ENCODE assay signal across 7 mouse cellular contexts in the genomic region with DNA sequence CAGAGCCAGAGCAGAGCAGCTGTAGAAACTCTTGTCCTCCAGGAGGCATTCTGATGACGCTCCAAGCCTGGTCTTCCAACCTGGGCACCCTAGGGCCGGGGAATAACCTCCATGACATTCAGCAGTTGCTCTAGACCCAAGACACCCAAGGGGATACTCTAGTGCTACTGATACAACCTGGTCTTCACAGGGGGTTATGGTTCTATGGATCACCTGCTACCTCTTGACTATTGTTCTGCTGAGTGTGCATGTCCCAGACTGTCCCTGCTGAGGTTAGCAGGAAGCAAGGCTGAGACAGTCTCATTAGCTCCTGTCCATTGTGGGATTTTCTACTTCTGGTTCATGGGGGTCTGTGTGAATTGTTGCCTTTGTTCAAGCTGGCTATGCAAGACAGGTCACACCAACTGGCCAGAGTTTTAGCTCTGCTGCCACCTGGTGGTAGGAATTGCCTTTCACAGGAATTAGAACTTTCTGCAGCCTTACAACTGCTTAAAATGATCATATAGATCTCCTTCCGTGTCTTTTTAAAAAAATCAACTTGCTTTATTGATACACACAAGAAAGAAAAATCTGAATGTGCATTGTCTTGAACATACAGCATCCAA. TPM values are rescaled to one million over a fixed set of nuclear protein-coding genes. Genes with fewer than 3 reads are reported as not detected.
DNase-seq lines count a peak whose midpoint lies in the region; ATAC-seq lines count a peak whose summit lies in the region.

No protein-coding gene starts in this region.

- H3K4me1 ChIP-seq in intestine, embryonic 14.5 days (replicated peaks; ENCODE audit: control insufficient read depth, insufficient read depth, low read length): no peaks in the 10 kb centered on the region
- no peaks in the 10 kb centered on the region for H3K4me1 ChIP-seq in midbrain, embryonic 11.5 days (ENCODE audit: control insufficient read depth, insufficient read depth, low read length)

- H3K27ac ChIP-seq in intestine, embryonic 14.5 days (ENCODE audit: low read depth): no peak overlapping the region
- no peak overlapping the region for H3K27ac ChIP-seq in midbrain, embryonic 11.5 days (ENCODE audit: low read depth, low read length)

- H3K9ac ChIP-seq in intestine, embryonic 14.5 days (ENCODE audit: low read length): no peak overlapping the region
- H3K9ac ChIP-seq in midbrain, embryonic 11.5 days (ENCODE audit: low read length): no peak overlapping the region

- H3K9me3 ChIP-seq in intestine, embryonic 14.5 days (ENCODE audit: control insufficient read depth, low read length): no peaks in the 10 kb centered on the region
- H3K9me3 ChIP-seq in midbrain, embryonic 11.5 days (ENCODE audit: control insufficient read depth, low read length): no peaks in the 10 kb centered on the region

- 54% methylated on average over 3 of the region's 3 CpGs for WGBS in intestine, embryonic 14.5 days
- 50% methylated on average over 3 of the region's 3 CpGs for WGBS in midbrain, embryonic 11.5 days

- H3K36me3 ChIP-seq in intestine, embryonic 14.5 days (ENCODE audit: control insufficient read depth, insufficient read depth, low read length): no peaks in the 10 kb centered on the region
- H3K36me3 ChIP-seq in midbrain, embryonic 11.5 days (ENCODE audit: control insufficient read depth, insufficient read depth, low read length): no peaks in the 10 kb centered on the region

- ATAC-seq in intestine, embryonic 14.5 days (replicated peaks; ENCODE audit: low FRiP score, low TSS enrichment, low read depth): peak; percentile 72
- peak; percentile 88 for ATAC-seq in midbrain, embryonic 11.5 days (ENCODE audit: low FRiP score)

- no peaks in the 10 kb centered on the region for H3K27me3 ChIP-seq in intestine, embryonic 14.5 days (replicated peaks; ENCODE audit: control insufficient read depth, insufficient read depth, low read length)
- H3K27me3 ChIP-seq in midbrain, embryonic 11.5 days (ENCODE audit: control insufficient read depth, insufficient read depth, low read length): no peaks in the 10 kb centered on the region

- no peak overlapping the region for H3K4me3 ChIP-seq in intestine, embryonic 14.5 days (ENCODE audit: low read depth, low read length)
- no peak overlapping the region for H3K4me3 ChIP-seq in midbrain, embryonic 11.5 days (ENCODE audit: low read depth, low read length)

- peak; percentile 31 for DNase-seq in WW6 (ENCODE audit: low read depth, low spot score)
- DNase-seq in cerebellum, adult 18-20 months: peak; percentile 73 to 82
- peak; percentile 85 for DNase-seq in forelimb bud, embryonic 11.5 days (ENCODE audit: low read depth, low spot score)
- peak; percentile 93 for DNase-seq in intestine, embryonic 14.5 days (ENCODE audit: low spot score)
- peak; percentile 36 to 46 for DNase-seq in left cerebral cortex, adult 8-10 months (ENCODE audit: low spot score in 2 of 2)
- DNase-seq in midbrain, embryonic 11.5 days (ENCODE audit: low spot score, missing footprints): peak; percentile 98
- peak; percentile 26 for DNase-seq in spleen, adult 12 weeks (ENCODE audit: low spot score)

- H3K4me2 ChIP-seq in intestine, embryonic 14.5 days (ENCODE audit: low read length): no peak overlapping the region
- H3K4me2 ChIP-seq in midbrain, embryonic 11.5 days: no peak overlapping the region

RNA-seq across cellular contexts. Expression of gene Tmed3, which starts 30.8 kb away (rescaled TPM):
- polyA plus RNA-seq in intestine, embryonic 14.5 days (2014; fragmentation: Nextera tagmentation; extraction: Ambion mirVana): 97.0 and 104 TPM in 2 replicates
- 10 to 100 TPM; 27.6 to 37.8 (median 33.4) TPM for total RNA-seq in left cerebral cortex, adult 8-10 months (2022)
- 44.3 and 44.5 TPM in 2 replicates for polyA plus RNA-seq in midbrain, embryonic 11.5 days (2014; fragmentation: Nextera tagmentation; extraction: Ambion mirVana)

RNA-seq across cellular contexts. Expression of gene Minar1, which starts 51.2 kb away (rescaled TPM):
- polyA plus RNA-seq in intestine, embryonic 14.5 days (2014; fragmentation: Nextera tagmentation; extraction: Ambion mirVana): 0.12 and 0.15 TPM in 2 replicates
- 1 to 10 TPM; 7.6 to 8.0 (median 7.9) TPM for total RNA-seq in left cerebral cortex, adult 8-10 months (2022)
- 0.01 and 0.12 TPM in 2 replicates for polyA plus RNA-seq in midbrain, embryonic 11.5 days (2014; fragmentation: Nextera tagmentation; extraction: Ambion mirVana)

Comparison
In these comparisons a context has a peak if more than half of its experiments do, and no peak if none do; other contexts are left out.
1. DNase-seq: peak in every context shown above with its lines; median percentile 98 in midbrain, embryonic 11.5 days; 93 in intestine, embryonic 14.5 days; 85 in forelimb bud, embryonic 11.5 days; 78 in cerebellum, adult 18-20 months; 41 in left cerebral cortex, adult 8-10 months; 31 in WW6; 26 in spleen, adult 12 weeks.